In the genomic region with DNA sequence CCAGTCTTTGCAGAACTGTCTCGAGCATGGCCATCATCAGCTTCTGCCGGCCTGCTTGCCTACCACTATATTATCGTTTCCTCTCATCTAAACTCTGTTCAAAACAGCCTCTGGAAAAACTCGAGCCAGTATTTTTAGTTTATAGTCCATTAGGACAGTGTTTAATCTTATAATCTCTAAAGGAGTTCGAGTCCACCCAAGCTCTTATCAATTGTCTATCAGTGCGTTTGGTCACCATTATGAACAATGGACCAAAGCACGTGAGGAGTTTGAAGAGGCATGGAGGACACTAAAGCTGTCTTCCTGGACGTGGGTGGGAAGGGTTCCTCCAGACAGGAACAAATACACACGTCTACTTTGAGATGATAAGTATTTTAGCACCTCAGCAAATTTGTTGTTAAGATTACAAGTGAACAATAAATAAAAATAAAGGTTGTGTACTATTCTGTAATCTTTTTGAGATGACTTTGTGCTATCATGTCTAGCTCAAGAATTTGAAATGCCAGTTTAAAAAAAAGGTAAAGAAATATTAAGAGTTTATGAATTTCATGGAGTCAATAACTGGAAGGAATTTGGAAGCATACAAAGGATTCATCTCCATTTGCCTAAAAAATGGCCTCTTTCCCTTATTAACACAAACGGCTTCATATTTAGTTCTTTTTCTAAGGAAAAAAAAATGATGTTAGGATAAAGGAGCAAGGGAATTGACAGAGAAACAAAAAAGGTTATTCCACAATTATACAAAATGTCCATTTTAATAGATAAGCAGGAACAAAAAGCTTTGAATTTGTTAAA, we compare ENCODE assay signal across 7 mouse cellular contexts. TPM values are rescaled to one million over a fixed set of nuclear protein-coding genes. Genes with fewer than 3 reads are reported as not detected.
DNase-seq lines count a peak whose midpoint lies in the region; ATAC-seq and TF ChIP-seq lines count a peak whose summit lies in the region.

No protein-coding gene starts in this region.

- H3K36me3 ChIP-seq in lung, embryonic 15.5 days = peaks cover 7% of the 10 kb centered on the region; the same call in 1 of the 2 replicates
- peaks cover 8% of the 10 kb centered on the region; the same call in 1 of the 2 replicates for H3K36me3 ChIP-seq in limb, embryonic 13.5 days

- peak overlapping the region; percentile 24; the same call in 1 of the 2 replicates for H3K9ac ChIP-seq in lung, embryonic 15.5 days
- H3K9ac ChIP-seq in limb, embryonic 13.5 days = 0 out of 2 replicates have a peak overlapping the region, but pooled peaks have one; percentile 21

- peak overlapping the region; percentile 75 for H3K4me2 ChIP-seq in lung, embryonic 15.5 days
- H3K4me2 ChIP-seq in limb, embryonic 13.5 days (replicated peaks) = peak overlapping the region; percentile 86

- no peak for ATAC-seq in lung, embryonic 15.5 days (ENCODE audit: borderline replicate concordance, extremely low read depth, low FRiP score, low TSS enrichment)
- no peak for ATAC-seq in limb, embryonic 13.5 days (ENCODE audit: low FRiP score, low read depth)
- no peak for ATAC-seq in frontal cortex, adult (ENCODE audit: low TSS enrichment)

- no peak for TF ChIP-seq CTCF in embryonic fibroblast, embryonic 13.5 days (IDR thresholded peaks at IDR 0.05; ENCODE audit: borderline replicate concordance, insufficient read depth, low read length)

- H3K27me3 ChIP-seq in lung, embryonic 15.5 days = no peaks in the 10 kb centered on the region
- no peaks in the 10 kb centered on the region for H3K27me3 ChIP-seq in limb, embryonic 13.5 days

- TF ChIP-seq POLR2A in embryonic fibroblast, embryonic 13.5 days (IDR thresholded peaks at IDR 0.05; ENCODE audit: low read depth, low read length) = peak; percentile 23; the same call in 1 of the 2 replicates

- no peak overlapping the region for H3K27ac ChIP-seq in lung, embryonic 15.5 days
- H3K27ac ChIP-seq in embryonic fibroblast, embryonic 13.5 days (ENCODE audit: insufficient read depth, low read length) = no peak overlapping the region
- H3K27ac ChIP-seq in limb, embryonic 13.5 days = no peak overlapping the region

- H3K9me3 ChIP-seq in lung, embryonic 15.5 days = no peaks in the 10 kb centered on the region
- no peaks in the 10 kb centered on the region for H3K9me3 ChIP-seq in limb, embryonic 13.5 days

- H3K4me3 ChIP-seq in lung, embryonic 15.5 days = peak overlapping the region; percentile 36
- peak overlapping the region; percentile 85 for H3K4me3 ChIP-seq in embryonic fibroblast, embryonic 13.5 days (ENCODE audit: insufficient read depth, low read length)
- peak overlapping the region; percentile 97 for H3K4me3 ChIP-seq in limb, embryonic 13.5 days

- DNase-seq in lung, postnatal 10 days = no peak
- peak; percentile 43 for DNase-seq in retina, postnatal 1 day
- DNase-seq in layer of hippocampus, postnatal 10 days (ENCODE audit: low spot score in 2 of 2) = no peak

- WGBS in lung, embryonic 15.5 days = 7% methylated on average over 10 of the region's 10 CpGs
- 40% methylated on average over 10 of the region's 10 CpGs for WGBS in limb, embryonic 13.5 days

- peaks cover 28% of the 10 kb centered on the region for H3K4me1 ChIP-seq in lung, embryonic 15.5 days
- no peaks in the 10 kb centered on the region for H3K4me1 ChIP-seq in embryonic fibroblast, embryonic 13.5 days (ENCODE audit: control insufficient read depth, insufficient read depth, low read length)
- H3K4me1 ChIP-seq in limb, embryonic 13.5 days = peaks cover 33% of the 10 kb centered on the region

RNA-seq across cellular contexts. Expression of gene Kmt2e, which starts 3.0 kb away (rescaled TPM):
- 94.8 and 99.4 TPM in 2 replicates for polyA plus RNA-seq in lung, embryonic 15.5 days (2015; fragmentation: Nextera tagmentation; extraction: Ambion mirVana)
- polyA plus RNA-seq in embryonic fibroblast, embryonic 13.5 days (2011; ENCODE audit: insufficient read length, low read depth, missing spikeins) = 52.4 and 71.8 TPM in 2 replicates
- 121 and 123 TPM in 2 replicates for polyA plus RNA-seq in limb, embryonic 13.5 days (2015; fragmentation: Nextera tagmentation; extraction: Ambion mirVana)
- total RNA-seq in layer of hippocampus, postnatal 10 days (2021) = 100 to 1,000 TPM; 114 to 131 TPM

Comparison
In these comparisons a context has a peak if more than half of its experiments do, and no peak if none do; other contexts are left out.
1. H3K4me3 ChIP-seq: peak in every context shown above with its lines; median percentile 97 in limb, embryonic 13.5 days; 85 in embryonic fibroblast, embryonic 13.5 days; 36 in lung, embryonic 15.5 days.